Mouse (Mus musculus): ENCODE results near the gene Kif5a. TPM values are rescaled to one million over a fixed set of nuclear protein-coding genes. Genes with fewer than 3 reads are reported as not detected.

Kif5a gene
- total RNA-seq, 2 experiments from 2014 or later, result 7.4 to 16.9 TPM

DNA sequence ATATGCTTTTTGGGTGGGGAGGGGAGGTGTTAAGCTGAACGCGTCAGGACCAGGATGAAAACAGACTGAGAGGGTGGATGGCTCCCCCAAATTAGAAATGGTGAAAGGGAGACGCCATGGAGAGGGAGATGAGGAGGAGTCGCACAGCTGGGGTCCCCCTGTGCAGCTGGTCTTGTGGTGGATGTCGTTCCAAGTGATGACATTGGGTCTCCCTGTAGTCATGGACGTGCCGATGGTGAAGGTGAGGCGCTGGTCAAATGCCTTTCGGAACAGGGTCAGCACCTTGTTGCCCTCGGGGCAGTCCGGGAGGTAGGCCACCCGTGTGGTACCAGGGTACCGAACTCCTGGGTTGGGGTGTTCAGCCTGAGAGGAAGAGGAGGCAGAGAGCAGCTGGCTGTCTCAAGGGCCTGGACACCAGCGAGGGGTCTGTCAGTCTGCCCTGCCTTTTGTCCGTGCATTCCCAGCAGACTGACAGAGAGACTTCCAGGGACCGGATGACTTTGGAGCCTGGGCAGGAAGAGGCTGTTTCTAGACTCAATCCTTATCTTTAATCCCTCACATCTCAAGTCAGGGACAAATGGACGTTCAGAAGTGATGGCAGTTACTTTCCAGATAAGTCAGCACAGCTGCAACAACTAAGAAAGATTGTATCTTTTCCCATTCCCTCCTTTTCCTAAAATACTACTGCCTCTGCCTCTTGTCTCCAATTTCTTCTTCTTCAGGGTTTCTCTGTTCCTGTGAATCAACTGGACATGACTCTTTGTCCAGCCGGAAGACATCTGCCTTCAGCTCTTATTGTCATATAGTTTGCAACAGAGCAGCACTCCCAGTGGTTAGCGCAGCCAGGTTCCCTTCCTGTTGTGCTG is 71.7 kb downstream of the Kif5a start:
- no peak for DNase-seq

DNA sequence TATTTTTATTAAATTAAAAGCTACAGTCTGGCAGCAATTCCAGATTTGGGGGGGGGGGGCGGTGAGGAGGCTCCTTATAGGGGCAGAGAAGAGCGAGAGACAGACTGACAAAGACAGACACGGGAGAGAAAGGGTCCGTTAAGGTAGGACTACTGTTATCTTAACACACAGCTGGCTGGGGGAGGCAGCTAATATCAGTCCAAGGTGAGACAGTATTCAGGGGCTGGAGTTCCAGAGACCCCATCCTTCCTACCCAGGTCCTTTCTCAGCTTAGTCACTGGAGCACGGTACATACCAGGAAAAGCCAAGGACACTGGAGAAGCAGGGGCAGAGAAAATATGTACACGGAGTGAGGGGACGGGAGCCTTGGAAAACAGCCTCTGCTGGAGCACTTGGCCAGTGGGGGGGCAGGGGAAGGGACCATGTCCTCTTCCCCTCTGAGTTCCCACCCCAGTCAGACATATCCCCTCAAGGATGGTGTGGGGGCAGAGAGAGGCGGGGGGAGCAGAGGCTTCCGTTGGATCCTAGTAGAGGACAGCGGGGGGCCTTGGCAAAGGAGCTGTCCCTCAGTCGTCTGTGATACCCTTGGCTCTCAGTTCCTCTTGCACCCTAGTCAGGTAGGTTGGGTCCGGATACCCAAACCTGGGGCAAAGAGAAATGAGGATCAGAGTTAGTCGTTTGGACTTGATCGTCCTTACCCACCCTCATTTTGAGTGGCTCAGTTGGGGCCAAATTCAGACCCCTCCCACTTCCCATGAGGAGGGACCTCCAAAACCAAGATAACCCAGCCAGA is 72.6 kb downstream of the Kif5a start:
- no peak for DNase-seq

DNA sequence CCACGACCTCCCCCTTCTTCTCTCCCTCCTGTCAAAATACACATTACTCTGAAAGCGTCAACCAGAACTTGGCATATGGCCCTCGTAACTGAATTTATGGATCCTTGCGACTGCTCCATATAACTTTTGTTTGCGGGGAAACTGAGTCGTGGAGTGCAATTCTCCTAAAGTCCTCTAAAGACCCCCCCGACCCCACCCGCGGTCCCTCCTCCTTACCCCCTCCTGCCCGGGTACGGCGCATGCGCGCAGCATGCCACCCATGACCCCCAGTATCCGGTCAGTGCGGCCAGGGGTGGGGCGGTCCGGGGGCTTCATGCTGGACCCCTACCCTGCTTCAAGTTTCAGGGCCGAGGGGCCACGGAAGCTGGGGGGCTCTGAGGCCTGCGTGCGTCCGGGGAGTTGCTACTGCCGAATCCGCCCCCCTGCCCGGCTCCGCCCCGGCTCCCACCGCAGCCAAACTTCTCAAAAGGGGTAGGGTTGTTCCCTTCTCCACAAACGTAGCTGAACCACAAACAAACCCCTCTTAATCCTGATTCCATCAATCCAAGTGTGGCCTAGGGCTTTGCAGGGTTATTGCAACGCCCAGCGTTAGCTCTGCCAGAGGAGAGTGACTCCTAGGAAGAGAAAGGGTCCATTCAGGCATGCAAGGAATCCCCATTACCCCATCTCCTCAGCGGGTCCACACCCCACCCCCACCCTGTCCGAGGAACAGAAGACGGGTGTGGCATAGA is 73.3 kb downstream of the Kif5a start, which contains the start of gene Arhgef25:
Gene Arhgef25, minus strand, starts transcription at position 433 of the 731 bp plus-strand sequence.
- peak; percentile 64 for DNase-seq

DNA sequence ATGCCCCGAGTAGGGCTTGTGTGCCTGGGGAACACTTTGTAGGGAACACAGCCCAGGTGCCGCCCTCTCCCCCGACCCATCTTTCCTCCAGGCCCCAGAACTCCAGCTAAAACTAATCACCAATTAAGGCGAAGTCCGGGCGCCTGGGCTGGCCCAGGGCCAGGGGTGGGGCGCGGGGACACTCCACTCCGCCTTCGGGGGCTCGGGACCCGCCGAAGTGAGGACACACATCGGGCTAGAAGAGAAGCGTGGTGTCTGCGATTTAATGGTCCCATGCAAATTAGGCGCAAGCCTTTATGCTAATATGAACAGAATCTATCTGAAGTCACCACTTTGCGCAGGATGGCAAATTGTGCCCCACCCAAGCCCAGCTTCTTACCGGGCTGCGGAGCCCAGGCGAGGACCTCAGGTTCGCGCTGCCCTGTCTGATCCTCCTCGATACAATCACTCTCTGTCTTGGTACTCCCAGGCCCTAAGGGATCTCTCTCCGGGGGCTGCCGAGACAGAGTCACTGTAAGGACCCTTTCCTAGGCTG is 74.0 kb downstream of the Kif5a start:
- DNase-seq, result peak; percentile 51

DNA sequence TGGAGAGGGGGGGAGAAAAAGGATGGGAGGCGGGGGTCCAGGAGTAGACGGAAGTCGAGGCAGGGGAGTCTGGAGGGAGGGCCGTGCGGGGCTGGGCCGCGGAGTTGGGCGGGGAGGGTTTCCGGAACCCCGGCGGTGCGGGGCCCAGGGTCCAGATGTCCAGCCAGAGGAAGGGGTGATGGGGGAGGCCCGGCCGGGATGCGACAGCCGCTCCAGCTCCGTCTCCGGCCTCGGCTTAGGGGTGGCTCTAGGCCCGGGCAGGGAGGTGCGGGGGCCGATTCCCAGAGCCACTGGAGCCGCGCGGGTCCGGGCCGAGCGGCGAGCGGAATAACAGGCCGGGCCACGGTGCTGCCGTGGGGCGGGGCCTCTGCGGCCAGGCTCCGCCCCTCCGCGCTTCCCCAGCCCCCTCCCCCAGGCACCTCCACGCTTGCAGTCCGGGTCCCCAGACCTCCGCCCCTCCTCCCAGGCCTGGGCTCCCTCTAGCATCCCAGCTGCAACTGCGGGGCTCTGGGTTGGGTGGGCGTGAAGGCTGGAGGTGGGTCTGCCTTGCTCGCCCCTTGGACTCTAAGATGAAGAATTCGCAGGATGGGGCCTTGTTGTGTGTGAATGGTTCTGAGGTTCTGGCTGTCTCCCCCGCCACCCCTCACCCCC is 74.6 kb downstream of the Kif5a start:
- DNase-seq, result peak; percentile 76

DNA sequence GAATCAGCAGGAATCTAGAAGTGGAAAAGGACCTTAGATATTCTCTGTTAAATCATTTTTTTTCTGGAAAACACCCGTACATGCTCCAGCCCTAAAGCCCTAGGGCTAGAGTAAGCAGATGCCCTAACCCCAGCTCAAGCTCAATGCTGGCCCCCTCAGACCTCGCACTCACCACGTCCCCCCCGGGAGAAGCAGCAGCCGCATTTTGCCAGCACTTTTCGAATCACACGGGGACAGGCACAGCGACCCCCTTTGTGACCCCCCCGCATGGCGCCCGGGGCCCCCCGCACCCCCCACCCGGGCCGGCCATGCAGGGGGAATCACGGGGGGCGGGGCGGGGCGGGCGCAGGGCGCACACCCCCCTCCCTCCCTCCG is 75.1 kb downstream of the Kif5a start:
- no peak for DNase-seq

DNA sequence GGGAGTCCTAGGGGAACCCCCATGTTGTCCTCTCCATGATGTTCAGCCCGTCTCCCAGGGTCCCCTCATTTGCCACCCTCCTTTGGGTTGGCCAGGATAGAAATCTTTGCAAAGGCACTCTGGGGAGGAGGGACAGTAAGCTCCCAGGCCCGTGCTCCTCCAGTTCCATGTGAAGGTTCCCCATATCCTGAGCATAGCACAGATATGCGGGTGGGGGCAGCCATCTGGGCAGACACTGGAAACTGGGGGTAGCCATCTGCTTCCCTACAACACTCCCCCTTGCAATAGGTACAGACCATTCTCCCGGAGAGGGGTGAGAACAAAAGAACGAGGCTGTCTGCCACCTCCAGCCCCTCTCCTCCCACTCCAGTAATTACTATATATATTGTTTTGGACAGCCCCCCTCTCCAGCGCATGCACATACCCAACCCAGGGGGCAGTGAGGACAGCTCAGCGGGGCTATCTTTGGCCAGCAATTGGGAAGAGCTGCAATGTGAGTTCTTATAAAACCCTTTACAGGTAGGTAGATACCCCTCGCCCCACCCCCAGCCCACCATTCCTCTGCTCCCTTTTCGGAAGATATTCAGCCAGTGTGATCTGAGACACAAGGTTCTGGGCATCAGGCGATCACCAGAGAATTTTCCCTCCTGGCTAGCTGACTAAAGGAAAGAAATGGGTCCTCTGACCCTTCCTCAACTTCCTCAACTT is 75.6 kb downstream of the Kif5a start:
- DNase-seq, result no peak

DNA sequence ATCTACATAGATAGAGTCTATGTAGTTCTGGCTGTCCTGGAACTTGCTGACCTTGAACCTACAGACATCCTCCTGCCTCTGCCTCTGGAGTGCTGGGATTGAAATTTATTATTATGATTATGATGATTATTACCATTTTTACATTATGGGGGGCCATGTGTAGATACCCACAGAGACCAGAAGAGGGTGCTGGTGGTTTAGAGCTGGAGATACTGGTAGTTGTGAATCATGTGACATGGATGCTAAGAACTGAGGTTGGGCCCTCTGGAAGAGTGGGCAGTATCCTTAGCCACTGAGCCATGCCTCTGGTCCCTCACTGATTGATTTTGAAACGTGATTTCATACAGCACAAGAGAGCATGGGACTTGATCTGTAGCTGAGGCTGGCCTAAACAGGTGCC is 76.7 kb downstream of the Kif5a start:
- DNase-seq, result no peak

DNA sequence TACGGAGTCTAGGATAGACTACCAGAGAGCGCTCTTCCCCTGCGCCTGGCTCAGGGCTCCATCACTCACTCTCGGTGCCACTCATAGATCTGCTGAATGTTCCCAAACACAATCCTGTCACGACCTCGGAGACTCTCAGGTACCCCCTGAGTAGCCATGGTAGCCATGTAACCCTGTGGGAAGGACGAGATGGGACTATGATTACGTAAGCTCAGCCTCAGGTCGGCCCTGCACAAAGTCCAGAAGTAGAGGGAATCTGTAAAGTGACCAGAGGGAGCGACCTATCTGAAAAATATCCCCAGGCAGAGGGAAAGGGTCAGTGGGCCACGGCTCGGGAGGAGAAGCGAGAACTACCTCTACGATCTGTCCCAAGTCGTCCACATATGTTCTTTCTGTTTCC is 77.6 kb downstream of the Kif5a start:
- DNase-seq, result no peak

DNA sequence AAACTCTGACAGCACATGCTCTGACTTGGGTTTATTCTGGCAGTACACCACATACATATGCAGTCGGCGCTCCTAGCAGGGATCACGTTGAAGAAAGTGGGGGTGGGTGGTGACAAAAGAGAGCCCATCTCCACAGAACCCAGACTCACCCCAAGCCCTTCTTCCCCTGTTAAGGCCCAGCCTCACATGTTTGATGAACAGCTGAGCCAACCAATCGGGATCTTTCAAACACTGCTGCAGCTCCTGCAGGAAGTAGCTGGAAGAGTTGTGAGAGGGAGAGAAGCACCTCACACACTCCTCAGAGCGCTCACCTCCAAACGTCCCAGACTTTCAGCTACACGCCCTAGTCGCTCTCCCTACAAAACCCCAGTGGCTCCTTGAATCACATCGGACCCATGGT is 78.0 kb downstream of the Kif5a start:
- DNase-seq, result no peak

DNA sequence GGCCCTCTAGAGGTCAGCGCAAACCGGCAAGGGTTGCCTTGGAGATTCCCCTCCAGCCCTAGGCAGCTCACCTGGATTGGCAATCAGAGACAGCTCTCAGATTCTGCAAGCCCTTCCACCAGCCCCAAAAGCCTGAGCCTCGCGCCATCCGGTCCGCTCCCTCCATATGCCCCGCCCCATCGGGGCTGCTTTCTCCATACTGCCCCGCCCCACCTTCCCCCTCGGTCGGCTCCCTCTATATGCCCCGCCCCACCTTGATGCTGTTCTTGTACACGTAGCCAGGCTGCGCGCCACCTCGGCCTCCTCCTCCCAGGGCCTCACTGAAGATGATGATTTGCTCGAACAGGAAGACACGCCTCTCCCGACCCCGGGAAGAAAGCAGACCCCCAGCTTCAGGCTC is 79.4 kb downstream of the Kif5a start:
- DNase-seq, result no peak

DNA sequence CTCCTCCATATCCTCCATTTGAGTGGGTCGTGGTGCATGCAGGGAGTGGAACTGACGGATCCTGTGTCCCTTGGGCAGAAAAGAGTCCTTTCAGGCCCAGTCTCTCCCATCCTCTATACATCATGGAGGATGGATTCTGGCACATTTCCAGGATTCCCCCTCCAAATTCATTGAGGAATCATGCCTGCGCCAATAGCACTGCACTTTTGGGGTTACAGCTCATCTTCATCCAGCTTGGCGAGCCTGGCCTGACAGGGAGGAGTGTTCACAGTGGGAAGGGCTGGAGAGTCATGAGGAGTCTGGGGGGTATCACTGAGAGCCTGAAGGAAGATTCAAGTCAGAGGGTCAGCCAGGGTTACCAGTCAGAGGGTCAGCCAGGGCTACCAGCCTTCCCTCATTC is 80.5 kb downstream of the Kif5a start:
- DNase-seq, result no peak

DNA sequence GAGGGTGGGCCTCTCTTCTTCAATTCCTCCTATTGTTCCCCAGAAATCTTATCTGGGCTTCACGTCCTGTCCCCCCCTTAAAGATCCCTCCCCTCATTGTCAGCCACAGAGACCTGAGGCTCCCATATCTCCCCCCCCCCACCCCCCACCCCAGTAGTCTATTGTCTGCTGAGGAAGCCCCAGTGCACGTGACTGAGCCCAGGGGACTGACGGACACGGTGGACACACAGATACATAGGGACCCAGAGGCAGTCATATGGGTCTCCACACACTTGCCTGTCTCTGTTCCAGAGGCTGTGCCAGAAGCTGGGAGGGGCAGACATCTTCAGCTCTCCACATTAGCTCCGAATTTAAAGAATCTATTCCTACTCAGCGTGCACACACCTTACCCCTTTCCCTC is 81.6 kb downstream of the Kif5a start:
- DNase-seq, result no peak

DNA sequence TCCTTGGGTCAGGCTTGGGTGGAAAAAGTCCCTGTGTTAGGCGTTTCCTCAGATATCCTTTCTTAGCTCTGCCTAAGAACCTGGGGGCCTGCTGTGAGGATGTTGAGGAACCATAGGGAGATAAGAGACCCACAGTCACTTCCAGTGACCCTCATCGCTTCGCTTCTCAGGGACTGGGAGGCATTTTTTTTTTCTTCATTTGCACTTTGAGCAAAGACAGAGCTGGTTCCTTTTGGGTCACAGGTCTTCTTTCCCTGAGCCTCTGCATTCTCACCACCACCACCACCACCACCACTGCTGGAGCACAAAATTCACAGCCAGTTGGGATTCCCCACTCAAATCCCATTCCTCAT is 82.5 kb downstream of the Kif5a start:
- DNase-seq, result no peak

DNA sequence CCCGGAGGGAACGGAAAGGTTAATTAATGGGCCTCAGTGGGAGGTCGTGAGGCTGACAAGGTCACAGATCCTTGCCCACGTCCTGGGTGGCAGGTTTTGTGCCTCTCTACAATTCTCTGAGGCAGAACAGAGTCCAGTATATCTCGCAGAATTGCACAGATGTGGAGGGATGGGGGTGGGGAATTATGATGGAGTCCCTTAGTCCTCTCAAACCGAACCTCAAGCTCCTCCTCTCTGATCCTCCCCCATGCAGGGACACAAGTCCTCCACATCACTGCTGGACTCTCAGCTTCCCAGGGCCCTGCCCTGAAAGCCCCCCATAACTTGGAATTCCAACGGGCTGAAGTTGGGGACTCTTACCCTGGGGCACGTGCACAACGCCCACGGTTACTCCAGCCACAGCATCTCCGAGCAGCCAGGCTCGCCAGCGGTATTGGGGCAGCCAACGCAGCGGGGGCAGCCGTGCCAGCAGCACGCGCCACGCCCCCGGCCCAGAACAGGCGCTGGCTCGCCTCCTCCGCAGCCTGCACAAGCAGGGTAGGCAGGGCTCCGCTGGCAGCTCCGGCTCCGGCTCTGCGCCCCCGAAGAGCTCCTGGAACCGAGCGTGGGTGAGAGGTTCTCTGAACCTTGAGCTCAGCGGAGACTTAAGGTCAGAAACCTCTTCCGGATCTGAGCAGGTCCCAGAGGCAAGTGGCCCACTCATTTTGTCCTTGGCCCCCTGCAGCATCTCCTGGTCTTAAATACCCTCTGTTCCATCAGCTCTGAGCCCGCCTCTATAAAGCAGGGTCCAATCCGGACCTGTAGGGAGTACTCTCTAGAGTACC is 83.1 kb downstream of the Kif5a start, which contains the start of gene Slc26a10:
Gene Slc26a10, minus strand, starts transcription at position 775 of the 824 bp plus-strand sequence.
- no peak for DNase-seq

DNA sequence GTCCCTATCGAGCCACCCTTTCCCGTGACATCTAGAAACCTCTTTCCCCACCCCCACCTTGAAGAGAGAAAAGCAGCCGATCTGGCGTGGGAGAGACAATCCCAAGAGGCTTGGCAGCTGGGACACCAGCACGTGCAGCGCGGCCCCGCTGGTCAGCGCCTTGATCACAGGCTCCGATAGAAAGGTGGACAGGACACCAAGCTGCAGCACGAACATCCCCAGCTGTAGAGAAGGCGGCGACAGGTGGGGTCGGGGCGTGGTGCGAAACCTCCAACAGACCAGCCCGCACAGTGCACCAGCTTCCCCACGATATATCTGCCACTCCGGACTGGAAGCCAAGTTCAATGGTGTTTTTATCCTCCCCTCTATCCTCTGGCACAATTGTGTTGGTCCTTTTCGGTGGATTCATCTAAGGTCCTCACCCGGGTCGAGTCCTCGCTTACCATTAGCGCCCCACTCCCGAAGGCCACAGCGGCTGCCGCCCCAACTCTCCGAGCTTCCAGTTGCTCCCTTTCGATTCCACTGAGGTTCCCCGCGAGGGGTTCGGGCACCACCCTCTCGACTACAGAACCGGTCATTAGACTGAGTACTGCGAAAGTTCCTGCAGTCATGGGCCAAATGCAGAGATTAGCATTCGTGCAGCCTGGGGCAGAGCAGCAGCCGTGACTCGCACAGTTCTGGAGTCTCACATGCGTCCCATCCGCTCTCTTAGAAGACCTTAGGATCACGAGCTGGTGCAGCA is 84.7 kb downstream of the Kif5a start:
- DNase-seq, result no peak

DNA sequence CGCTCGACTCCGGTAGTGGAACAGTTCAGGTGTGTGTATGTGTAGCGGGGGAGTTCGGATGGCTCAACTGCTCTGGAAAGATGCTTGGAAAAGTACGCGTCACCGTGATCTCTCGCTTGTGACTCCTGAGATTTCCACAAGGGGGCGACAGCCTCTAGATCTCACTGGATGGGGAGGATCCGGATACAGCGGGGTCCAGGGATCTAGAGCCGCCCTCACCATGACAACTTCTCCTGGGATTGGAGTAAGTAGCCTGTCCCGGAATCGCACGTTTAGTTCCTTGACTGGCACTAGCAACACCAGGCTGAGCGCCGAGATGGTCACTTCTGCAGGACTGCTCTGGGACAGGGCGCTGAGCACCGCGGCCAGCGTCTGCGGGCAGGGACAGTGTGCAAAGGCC is 85.4 kb downstream of the Kif5a start:
- DNase-seq, result peak; percentile 82

DNA sequence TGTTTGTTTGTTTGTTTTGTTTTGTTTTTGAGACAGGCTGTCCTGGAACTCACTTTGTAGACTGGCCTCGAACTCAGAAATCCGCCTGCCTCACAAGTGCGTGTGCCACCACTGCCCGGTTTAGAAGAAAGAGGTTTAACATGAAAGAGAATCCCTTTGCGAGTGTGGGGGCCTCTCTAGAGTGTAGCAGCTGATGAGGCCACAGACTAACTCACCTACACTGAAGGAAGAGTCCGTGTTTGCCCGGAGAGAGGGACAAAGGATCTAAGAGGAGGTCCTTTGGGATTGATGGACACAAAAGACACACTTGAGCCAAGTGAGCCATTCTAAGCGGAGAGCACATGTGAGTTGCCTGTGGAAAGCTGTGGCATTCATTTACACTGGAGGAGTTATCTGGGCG is 85.9 kb downstream of the Kif5a start:
- no peak for DNase-seq

DNA sequence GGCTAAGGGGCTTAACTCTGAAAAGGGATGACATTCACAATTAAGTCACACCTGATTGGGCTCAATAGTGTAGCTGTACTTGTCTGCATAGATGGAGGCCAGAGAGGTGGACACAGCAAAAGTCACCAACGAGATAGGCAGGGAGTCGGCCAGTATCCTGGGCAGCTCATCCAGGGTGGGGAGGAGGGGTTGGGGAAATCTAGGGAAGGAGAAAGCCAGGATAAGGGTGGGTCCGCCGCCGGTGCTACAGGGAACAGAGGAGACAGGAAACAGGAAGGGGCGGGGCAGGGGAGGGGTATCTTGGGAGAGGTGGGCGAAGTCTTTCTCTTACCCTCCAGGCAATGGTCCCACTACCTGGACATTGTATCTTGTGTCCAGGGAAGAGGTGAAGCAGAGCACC is 86.4 kb downstream of the Kif5a start:
- DNase-seq, result no peak

DNA sequence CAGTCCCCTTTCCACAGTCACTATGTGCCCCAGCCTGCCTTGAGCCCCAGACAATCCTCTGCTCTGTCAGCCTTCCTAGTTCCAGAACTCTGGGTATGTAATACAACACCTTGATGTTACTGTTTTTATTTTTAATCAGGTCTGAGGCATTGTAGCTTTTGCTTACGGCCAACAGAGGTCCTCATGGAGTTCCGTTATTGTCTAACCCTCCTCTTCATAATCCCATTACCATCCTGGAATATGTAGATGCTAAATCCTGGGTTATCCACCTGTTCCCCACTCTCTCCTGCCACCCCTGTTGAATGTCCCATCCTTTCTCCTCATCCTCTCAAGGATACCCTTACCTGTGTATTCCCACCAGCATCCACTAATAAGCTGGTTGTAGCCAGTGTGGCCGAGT is 86.9 kb downstream of the Kif5a start:
- DNase-seq, result no peak
